Mouse (Mus musculus) lung, adult 2 months (tissue): ENCODE results near the gene Anks1b. TPM values are rescaled to one million over a fixed set of nuclear protein-coding genes. Genes with fewer than 3 reads are reported as not detected.

Experiments used
- DNase-seq: peaks from one replicate; pipeline ENCODE4 v3.0.0; 2022
- H3K4me1 ChIP-seq: fragments of 200-500 bp; 2 replicates; pipeline ENCODE4 v1.6.1; 2011; ENCODE audit warnings: low read length; ENCODE audit not compliant: control insufficient read depth, insufficient read depth
- H3K4me3 ChIP-seq: fragments of 200-500 bp; replicated peaks from 2 replicates; pipeline ENCODE3; 2011; ENCODE audit warnings: low read depth, mild to moderate bottlenecking, control low read depth, low read length; ENCODE audit errors: extremely low read depth
- CTCF ChIP-seq: fragments of 200-500 bp; IDR thresholded peaks from 2 replicates; pipeline ENCODE4 v1.5.1; 2011; ENCODE audit warnings: mild to moderate bottlenecking, low read length, control low read depth; ENCODE audit not compliant: insufficient read depth
- POLR2A ChIP-seq: fragments of 200-500 bp; IDR thresholded peaks from 2 replicates; pipeline ENCODE4 v1.6.1; 2011; ENCODE audit warnings: low read depth, mild to moderate bottlenecking, control low read depth, low read length, borderline replicate concordance; ENCODE audit errors: extremely low read depth
- WGBS: fragments of 180-500 bp; shearing (Covaris S2); methylation state at CpG from one replicate; pipeline ENCODE4 v1.1.7; 2018; 5-methylcytosine and 5-hydroxymethylcytosine counted together
- polyA plus RNA-seq: library from polyadenylated mRNA; depleted of rRNA; stranded (reverse); fragments of >200 nt; gene quantifications from 2 replicates; pipeline ENCODE4 v1.2.3, GENCODE M21; 2012

The Anks1b gene
- polyA plus RNA-seq, 1 experiment, result 0.41 TPM

GRCm38 (mm10) chr10:90493436-90493835 lies 620.1 kb downstream of the Anks1b start:
- WGBS, result 75% methylated on average over 7 of the region's 7 CpGs
- Histone ChIP-seq H3K4me3 (no peak overlapping the region), H3K4me1 (no peaks in the 10 kb centered on the region)
- no peak for TF ChIP-seq POLR2A
- TF ChIP-seq CTCF, result no peak
- no peak for DNase-seq

- DNase-seq, result no peak
- Histone ChIP-seq H3K4me3 (no peak overlapping the region), H3K4me1 (no peaks in the 10 kb centered on the region)
- TF ChIP-seq POLR2A (no peak), CTCF (no peak)
- WGBS, result 66% methylated on average over 3 of the region's 3 CpGs
These were observed 620.8 kb downstream of the Anks1b start for GRCm38 (mm10) chr10:90493996-90494642.

DNA sequence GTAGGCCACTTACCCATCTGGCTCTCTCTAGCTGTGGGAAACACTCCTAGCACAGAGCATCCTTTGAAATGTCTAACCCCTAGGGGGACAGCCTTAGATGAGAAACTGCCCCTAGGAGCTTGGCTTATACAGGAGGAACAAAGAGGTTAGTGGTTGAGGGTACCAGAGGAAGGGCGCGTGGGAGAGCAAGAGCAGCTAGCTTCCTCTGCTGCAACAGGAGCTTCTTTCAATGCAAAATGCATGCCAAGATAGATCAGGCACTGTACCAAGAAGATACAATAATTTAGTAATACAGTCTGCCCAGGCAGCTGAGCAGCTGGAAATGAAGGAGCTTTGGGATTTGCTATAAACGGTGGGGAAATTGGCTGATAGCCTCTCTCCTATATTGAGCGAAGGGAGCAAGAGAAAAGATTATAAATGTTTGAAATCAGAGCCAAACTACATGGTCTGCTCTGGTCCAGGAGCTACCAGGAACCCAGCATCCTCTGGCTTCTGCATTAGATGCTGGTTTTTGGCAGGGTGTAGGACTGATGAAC lies 621.7 kb downstream of the Anks1b start:
- Histone ChIP-seq H3K4me1 (no peaks in the 10 kb centered on the region), H3K4me3 (no peak overlapping the region)
- 78% methylated on average over 4 of the region's 4 CpGs for WGBS
- no peak for DNase-seq
- TF ChIP-seq CTCF, result no peak
- no peak for TF ChIP-seq POLR2A

GRCm38 (mm10) chr10:90507561-90507960 lies 634.3 kb downstream of the Anks1b start:
- WGBS, result 32% methylated on average over 1 of the region's 1 CpGs
- no peak for TF ChIP-seq CTCF
- no peak for TF ChIP-seq POLR2A
- DNase-seq, result no peak
- no peak overlapping the region for H3K4me3 ChIP-seq
- H3K4me1 ChIP-seq, result no peaks in the 10 kb centered on the region

GRCm38 (mm10) chr10:90512801-90513200 lies 639.5 kb downstream of the Anks1b start:
- Histone ChIP-seq H3K4me3 (no peak overlapping the region), H3K4me1 (no peaks in the 10 kb centered on the region)
- WGBS, result 74% methylated on average over 9 of the region's 9 CpGs
- TF ChIP-seq POLR2A, result no peak
- no peak for TF ChIP-seq CTCF
- no peak for DNase-seq

GRCm38 (mm10) chr10:90531813-90532212 lies 658.5 kb downstream of the Anks1b start:
- TF ChIP-seq POLR2A, result no peak
- no peak for TF ChIP-seq CTCF
- Histone ChIP-seq H3K4me1 (no peaks in the 10 kb centered on the region), H3K4me3 (no peak overlapping the region)
- no peak for DNase-seq
- WGBS, result 52% methylated on average over 1 of the region's 1 CpGs

GRCm38 (mm10) chr10:90535370-90535769 lies 662.1 kb downstream of the Anks1b start:
- DNase-seq, result no peak
- TF ChIP-seq CTCF (no peak), POLR2A (no peak)
- no peaks in the 10 kb centered on the region for H3K4me1 ChIP-seq
- WGBS, result 90% methylated on average over 2 of the region's 2 CpGs
- no peak overlapping the region for H3K4me3 ChIP-seq

DNA sequence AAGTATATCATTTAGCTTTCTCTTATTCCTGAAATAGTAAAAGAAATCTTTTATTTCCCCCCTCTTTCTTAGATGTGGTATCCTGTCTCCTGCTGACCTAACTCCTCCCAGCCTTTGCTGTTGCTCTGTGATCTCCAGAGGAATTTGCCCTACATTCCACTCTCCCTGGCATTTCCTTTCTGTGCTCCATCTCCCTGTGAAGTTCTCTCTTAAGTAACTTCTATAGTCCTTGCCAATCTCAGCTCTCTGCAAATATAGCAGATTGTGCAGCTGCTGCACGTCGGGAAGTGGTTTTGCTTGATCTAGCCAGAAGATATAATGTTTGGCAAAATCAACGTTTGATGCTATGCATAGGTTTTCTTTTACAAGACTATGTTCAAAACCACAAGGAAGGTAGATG lies 673.3 kb downstream of the Anks1b start:
- TF ChIP-seq CTCF (no peak), POLR2A (no peak)
- no peak for DNase-seq
- 28% methylated on average over 3 of the region's 3 CpGs for WGBS
- Histone ChIP-seq H3K4me1 (no peaks in the 10 kb centered on the region), H3K4me3 (no peak overlapping the region)

GRCm38 (mm10) chr10:90562906-90563305 lies 689.6 kb downstream of the Anks1b start:
- H3K4me1 ChIP-seq, result no peaks in the 10 kb centered on the region
- TF ChIP-seq CTCF (no peak), POLR2A (no peak)
- no peak overlapping the region for H3K4me3 ChIP-seq
- 54% methylated on average over 7 of the region's 7 CpGs for WGBS
- DNase-seq, result no peak
